Mouse (Mus musculus) brain, embryonic 14.5 days (tissue): ENCODE data around the gene Mgl2.
A peak's percentile ranks its signal among the peaks of the same experiment; 100 is the strongest.

Experiments
- CTCF ChIP-seq: fragments of 200-500 bp; IDR thresholded peaks from 2 replicates; pipeline ENCODE4 v1.5.1; 2012; ENCODE audit warnings: inconsistent platforms, mild to moderate bottlenecking, moderate library complexity, borderline replicate concordance; ENCODE audit not compliant: insufficient read depth, insufficient read length; ENCODE audit errors: extremely low read depth
- POLR2A ChIP-seq: fragments of 200-500 bp; IDR thresholded peaks from 2 replicates; pipeline ENCODE4 v1.6.1; 2012; ENCODE audit warnings: mild to moderate bottlenecking, inconsistent platforms, borderline replicate concordance; ENCODE audit not compliant: poor library complexity, insufficient read depth, insufficient read length, severe bottlenecking; ENCODE audit errors: extremely low read depth

GRCm38 (mm10) chr11:70172298-70172697 is 42.2 kb downstream of the Mgl2 start:
- TF ChIP-seq CTCF (peak; percentile 30; the same call in 1 of the 2 replicates), POLR2A (no peak)
